Mouse (Mus musculus) ovary, adult 18-20 months (tissue): ENCODE results near the gene Tmod3.
"Not testable (repeated sequence)": the region's sequence is repeated elsewhere in the genome, so short reads cannot be mapped to it uniquely, and the experiment has no call there.

Experiments
- DNase-seq: peaks from one replicate; pipeline ENCODE4 v3.0.0; 2022; ENCODE audit warnings: low spot score, mixed read lengths

Gene Tmod3

GRCm38 (mm10) chr9:75553719-75554118, 5.7 kb downstream of the Tmod3 start:
- no peak for DNase-seq

GRCm38 (mm10) chr9:75551342-75551741, 8.1 kb downstream of the Tmod3 start:
- no peak for DNase-seq

GRCm38 (mm10) chr9:75549010-75549409, 10.4 kb downstream of the Tmod3 start:
- no peak for DNase-seq

- peak; percentile 75 for DNase-seq
These were observed 12.4 kb downstream of the Tmod3 start for GRCm38 (mm10) chr9:75546885-75547553.

- no peak for DNase-seq
These were observed 13.9 kb downstream of the Tmod3 start for GRCm38 (mm10) chr9:75545514-75545913.

- DNase-seq, result no peak
These were observed 18.0 kb downstream of the Tmod3 start for GRCm38 (mm10) chr9:75541497-75541896.

- DNase-seq, result no peak
These were observed 23.0 kb downstream of the Tmod3 start for GRCm38 (mm10) chr9:75536422-75536821.

GRCm38 (mm10) chr9:75534431-75534962, 25.0 kb downstream of the Tmod3 start:
- DNase-seq, result no peak

GRCm38 (mm10) chr9:75532989-75533388, 26.5 kb downstream of the Tmod3 start:
- DNase-seq, result not testable (repeated sequence)

- no peak for DNase-seq
These were observed 27.0 kb downstream of the Tmod3 start for GRCm38 (mm10) chr9:75532461-75532860.

- no peak for DNase-seq
These were observed 30.1 kb downstream of the Tmod3 start for GRCm38 (mm10) chr9:75529358-75529757.

GRCm38 (mm10) chr9:75528096-75528495, 31.4 kb downstream of the Tmod3 start:
- DNase-seq, result no peak

GRCm38 (mm10) chr9:75527368-75528059, 31.9 kb downstream of the Tmod3 start:
- DNase-seq, result peak; percentile 36

- no peak for DNase-seq
These were observed 35.8 kb downstream of the Tmod3 start for GRCm38 (mm10) chr9:75523646-75524045.

GRCm38 (mm10) chr9:75522217-75522616, 37.2 kb downstream of the Tmod3 start:
- DNase-seq, result no peak

- DNase-seq, result no peak
These were observed 37.7 kb downstream of the Tmod3 start for GRCm38 (mm10) chr9:75521788-75522187.

- DNase-seq, result no peak
These were observed 38.5 kb downstream of the Tmod3 start for GRCm38 (mm10) chr9:75520940-75521339.

- DNase-seq, result no peak
These were observed 41.7 kb downstream of the Tmod3 start for GRCm38 (mm10) chr9:75517751-75518150.

GRCm38 (mm10) chr9:75515464-75516113, 43.9 kb downstream of the Tmod3 start:
- no peak for DNase-seq

- no peak for DNase-seq
These were observed 48.1 kb downstream of the Tmod3 start for GRCm38 (mm10) chr9:75511236-75511939.

GRCm38 (mm10) chr9:75504311-75504710, 55.1 kb downstream of the Tmod3 start:
- DNase-seq, result no peak

GRCm38 (mm10) chr9:75498571-75498970, 60.9 kb downstream of the Tmod3 start:
- no peak for DNase-seq
